ENCODE assay signal across 8 mouse cellular contexts in genomic region chr11:105291681-105292123, GRCm38 (mm10). TPM values are rescaled to one million over a fixed set of nuclear protein-coding genes. Genes with fewer than 3 reads are reported as not detected.
DNase-seq lines count a peak whose midpoint lies in the region; ATAC-seq lines count a peak whose summit lies in the region.

No protein-coding gene starts in this region.

- DNase-seq in kidney, adult 18-20 months = no peak
- peak; percentile 62 to 70 for DNase-seq in heart, postnatal 10 days
- no peak for DNase-seq in liver, embryonic 13.5 days
- no peak for DNase-seq in adrenal gland, postnatal 36 days
- no peak for DNase-seq in frontal cortex, postnatal 10 days (ENCODE audit: low spot score in 2 of 2)

- WGBS in kidney, embryonic 15.5 days = 3% methylated on average over 10 of the region's 10 CpGs
- WGBS in embryonic facial prominence, embryonic 15.5 days = 5% methylated on average over 10 of the region's 10 CpGs
- 12% methylated on average over 10 of the region's 10 CpGs for WGBS in liver, embryonic 13.5 days (ENCODE audit: insufficient replicate concordance)
- WGBS in stomach, embryonic 14.5 days = 7% methylated on average over 10 of the region's 10 CpGs

- peak overlapping the region; percentile 88 for H3K4me2 ChIP-seq in kidney, embryonic 15.5 days
- H3K4me2 ChIP-seq in embryonic facial prominence, embryonic 15.5 days (replicated peaks) = peak overlapping the region; percentile 56
- H3K4me2 ChIP-seq in liver, embryonic 13.5 days = peak overlapping the region; percentile 55
- H3K4me2 ChIP-seq in stomach, embryonic 14.5 days (replicated peaks; ENCODE audit: low read depth, low read length) = peak overlapping the region; percentile 72

- peaks cover 47% of the 10 kb centered on the region for H3K4me1 ChIP-seq in kidney, embryonic 15.5 days
- H3K4me1 ChIP-seq in embryonic facial prominence, embryonic 15.5 days = peaks cover 53% of the 10 kb centered on the region
- H3K4me1 ChIP-seq in liver, embryonic 13.5 days (replicated peaks) = peaks cover 16% of the 10 kb centered on the region
- H3K4me1 ChIP-seq in stomach, embryonic 14.5 days (ENCODE audit: control insufficient read depth, insufficient read depth, low read length) = peaks cover 18% of the 10 kb centered on the region

- intact Hi-C loops in heart, postnatal 10 days (cut with DNase I) = loop anchor here (2.0 kb wide), 1 partner anchor 21 kb away; no protein-coding TSS in a partner anchor

- no peak; the same call in 1 of the 2 replicates for ATAC-seq in kidney, embryonic 15.5 days (replicated peaks; ENCODE audit: low FRiP score)
- peak; percentile 21; the same call in 1 of the 2 replicates for ATAC-seq in embryonic facial prominence, embryonic 15.5 days (ENCODE audit: insufficient number of reproducible peaks, low FRiP score, low TSS enrichment, low read depth)
- ATAC-seq in liver, embryonic 13.5 days (ENCODE audit: low read depth) = no peak
- peak; percentile 8; the same call in 1 of the 2 replicates for ATAC-seq in stomach, embryonic 14.5 days (ENCODE audit: insufficient number of reproducible peaks, insufficient read depth, low FRiP score, low read depth)

- H3K9ac ChIP-seq in kidney, embryonic 15.5 days = peak overlapping the region; percentile 62
- peak overlapping the region; percentile 82 for H3K9ac ChIP-seq in embryonic facial prominence, embryonic 15.5 days
- H3K9ac ChIP-seq in liver, embryonic 13.5 days = no peak overlapping the region
- H3K9ac ChIP-seq in stomach, embryonic 14.5 days (replicated peaks; ENCODE audit: low read depth, low read length) = peak overlapping the region; percentile 61

- H3K4me3 ChIP-seq in kidney, embryonic 15.5 days (replicated peaks) = peak overlapping the region; percentile 71
- peak overlapping the region; percentile 82 for H3K4me3 ChIP-seq in embryonic facial prominence, embryonic 15.5 days (replicated peaks)
- peak overlapping the region; percentile 46; the same call in 1 of the 2 replicates for H3K4me3 ChIP-seq in liver, embryonic 13.5 days (replicated peaks)
- H3K4me3 ChIP-seq in stomach, embryonic 14.5 days (ENCODE audit: low read depth, low read length) = peak overlapping the region; percentile 53

- peak overlapping the region; percentile 97 for H3K27ac ChIP-seq in kidney, embryonic 15.5 days
- H3K27ac ChIP-seq in embryonic facial prominence, embryonic 15.5 days (replicated peaks) = peak overlapping the region; percentile 97
- H3K27ac ChIP-seq in liver, embryonic 13.5 days = peak overlapping the region; percentile 43; the same call in 1 of the 2 replicates
- H3K27ac ChIP-seq in stomach, embryonic 14.5 days (ENCODE audit: low read length) = peak overlapping the region; percentile 95

- H3K9me3 ChIP-seq in kidney, embryonic 15.5 days (replicated peaks) = no peaks in the 10 kb centered on the region
- H3K9me3 ChIP-seq in embryonic facial prominence, embryonic 15.5 days (replicated peaks) = no peaks in the 10 kb centered on the region
- no peaks in the 10 kb centered on the region for H3K9me3 ChIP-seq in liver, embryonic 13.5 days (replicated peaks)
- H3K9me3 ChIP-seq in stomach, embryonic 14.5 days (ENCODE audit: control insufficient read depth, low read depth, low read length) = no peaks in the 10 kb centered on the region

- H3K36me3 ChIP-seq in kidney, embryonic 15.5 days = peaks cover 23% of the 10 kb centered on the region
- peaks cover 13% of the 10 kb centered on the region for H3K36me3 ChIP-seq in embryonic facial prominence, embryonic 15.5 days
- H3K36me3 ChIP-seq in liver, embryonic 13.5 days = peaks cover 5% of the 10 kb centered on the region
- H3K36me3 ChIP-seq in stomach, embryonic 14.5 days (ENCODE audit: control insufficient read depth, insufficient read depth, low read length) = peaks cover 5% of the 10 kb centered on the region; the same call in 1 of the 2 replicates

- no peaks in the 10 kb centered on the region for H3K27me3 ChIP-seq in kidney, embryonic 15.5 days
- no peaks in the 10 kb centered on the region for H3K27me3 ChIP-seq in embryonic facial prominence, embryonic 15.5 days
- H3K27me3 ChIP-seq in liver, embryonic 13.5 days = peaks cover 71% of the 10 kb centered on the region
- H3K27me3 ChIP-seq in stomach, embryonic 14.5 days (ENCODE audit: control insufficient read depth, insufficient read depth, low read length) = no peaks in the 10 kb centered on the region

RNA-seq across cellular contexts. Expression of gene Mrc2, which starts 0.7 kb away (rescaled TPM):
- polyA plus RNA-seq in kidney, embryonic 15.5 days (2015; fragmentation: Nextera tagmentation; extraction: Ambion mirVana) = 19.1 and 21.3 TPM in 2 replicates
- polyA plus RNA-seq in embryonic facial prominence, embryonic 15.5 days (2015; fragmentation: Nextera tagmentation; extraction: Ambion mirVana) = 34.5 and 35.7 TPM in 2 replicates
- total RNA-seq in heart, postnatal 10 days (2021) = 10 to 100 TPM; 35.1 to 35.9 TPM
- 0.98 and 1.1 TPM in 2 replicates for polyA plus RNA-seq in liver, embryonic 13.5 days (2015; fragmentation: Nextera tagmentation; extraction: Ambion mirVana)
- 10.4 and 12.3 TPM in 2 replicates for polyA plus RNA-seq in stomach, embryonic 14.5 days (2014; fragmentation: Nextera tagmentation; extraction: Ambion mirVana)
- 10 to 100 TPM; 24.7 to 28.3 TPM for total RNA-seq in adrenal gland, postnatal 36 days (2021)

Comparison
In these comparisons a context has a peak if more than half of its experiments do, and no peak if none do; other contexts are left out.
1. ATAC-seq: peak in embryonic facial prominence, embryonic 15.5 days (single experiment) and stomach, embryonic 14.5 days (single experiment); none in kidney, embryonic 15.5 days (single experiment) and liver, embryonic 13.5 days (single experiment).
2. H3K27ac ChIP-seq: peak in every context shown above with its lines; median percentile 97 in kidney, embryonic 15.5 days; 97 in embryonic facial prominence, embryonic 15.5 days; 95 in stomach, embryonic 14.5 days; 43 in liver, embryonic 13.5 days.
3. DNase-seq: peak in heart, postnatal 10 days (2 of 2); none in kidney, adult 18-20 months (single experiment), liver, embryonic 13.5 days (single experiment), adrenal gland, postnatal 36 days (0 of 2) and frontal cortex, postnatal 10 days (0 of 2).
4. Peak in every context shown above with its lines, with median percentiles within 50 percentile points of each other: H3K4me2 ChIP-seq and H3K4me3 ChIP-seq.